Mouse (Mus musculus) stomach, postnatal 0 days (tissue): ENCODE measurements around the gene Myrfl. TPM values are rescaled to one million over a fixed set of nuclear protein-coding genes. Genes with fewer than 3 reads are reported as not detected.

ENCODE experiments used
- ATAC-seq: fragments of 200-750 bp; cut with Nextera tagmentation; 2 replicates; pipeline ENCODE4 v1.8.0; 2017; ENCODE audit not compliant: low FRiP score, low TSS enrichment
- DNase-seq: peaks from one replicate; pipeline ENCODE4 v3.0.0-alpha.2; 2016; ENCODE audit warnings: low spot score
- H3K27ac ChIP-seq: fragments of 300-500 bp; sonication (generic); replicated peaks from 2 replicates; pipeline ENCODE4 v1.5.1; 2014; ENCODE audit warnings: mild to moderate bottlenecking, control low read depth
- H3K27me3 ChIP-seq: fragments of 300-500 bp; sonication (generic); 2 replicates; pipeline ENCODE4 v1.6.1; 2014; ENCODE audit warnings: low read length; ENCODE audit not compliant: control insufficient read depth, insufficient read depth
- H3K36me3 ChIP-seq: fragments of 300-500 bp; sonication (generic); 2 replicates; pipeline ENCODE4 v1.6.1; 2014; ENCODE audit warnings: low read length, mixed read lengths; ENCODE audit not compliant: control insufficient read depth, insufficient read depth
- H3K4me1 ChIP-seq: fragments of 300-500 bp; sonication (generic); replicated peaks from 2 replicates; pipeline ENCODE4 v1.6.1; 2014; ENCODE audit warnings: antibody characterized with exemption; ENCODE audit not compliant: control insufficient read depth, insufficient read depth
- H3K4me2 ChIP-seq: fragments of 300-500 bp; sonication (generic); replicated peaks from 2 replicates; pipeline ENCODE4 v1.6.1; 2014; ENCODE audit warnings: low read depth, mild to moderate bottlenecking, control low read depth, moderate library complexity
- H3K4me3 ChIP-seq: fragments of 300-500 bp; sonication (generic); 2 replicates; pipeline ENCODE4 v1.5.1; 2014; ENCODE audit warnings: low read depth, low read length, control low read depth
- H3K9ac ChIP-seq: fragments of 300-500 bp; sonication (generic); 2 replicates; pipeline ENCODE4 v1.6.1; 2014; ENCODE audit warnings: mild to moderate bottlenecking, low read length, control low read depth, mixed read lengths
- H3K9me3 ChIP-seq: fragments of 300-500 bp; sonication (generic); 2 replicates; pipeline ENCODE4 v1.6.1; 2016; ENCODE audit warnings: low read length; ENCODE audit not compliant: control insufficient read depth
- CTCF ChIP-seq: IDR thresholded peaks from 2 replicates; pipeline ENCODE4 v1.5.1; 2016; ENCODE audit warnings: antibody characterized with exemption, low read depth, mild to moderate bottlenecking, moderate library complexity
- EP300 ChIP-seq: optimal IDR thresholded peaks from 2 replicates; pipeline ENCODE3; 2016; ENCODE audit warnings: antibody characterized with exemption
- whole genome bisulfite sequencing: fragments of 180-500 bp; shearing (Covaris S2); extraction: QIAGEN DNeasy Blood & Tissue Kit; methylation state at CpG from one replicate; pipeline ENCODE4 v1.1.7; 2014; 5-methylcytosine and 5-hydroxymethylcytosine counted together
- polyA plus RNA-seq: library from polyadenylated mRNA; unstranded; fragments of >200 nt; fragmentation: Nextera tagmentation; extraction: Ambion mirVana; gene quantifications from 2 replicates; pipeline ENCODE4 v1.2.1, GENCODE M21; 2015

Gene Myrfl
- 0.02 TPM in 1 of 2 replicates, not detected in the other for polyA plus RNA-seq

DNA sequence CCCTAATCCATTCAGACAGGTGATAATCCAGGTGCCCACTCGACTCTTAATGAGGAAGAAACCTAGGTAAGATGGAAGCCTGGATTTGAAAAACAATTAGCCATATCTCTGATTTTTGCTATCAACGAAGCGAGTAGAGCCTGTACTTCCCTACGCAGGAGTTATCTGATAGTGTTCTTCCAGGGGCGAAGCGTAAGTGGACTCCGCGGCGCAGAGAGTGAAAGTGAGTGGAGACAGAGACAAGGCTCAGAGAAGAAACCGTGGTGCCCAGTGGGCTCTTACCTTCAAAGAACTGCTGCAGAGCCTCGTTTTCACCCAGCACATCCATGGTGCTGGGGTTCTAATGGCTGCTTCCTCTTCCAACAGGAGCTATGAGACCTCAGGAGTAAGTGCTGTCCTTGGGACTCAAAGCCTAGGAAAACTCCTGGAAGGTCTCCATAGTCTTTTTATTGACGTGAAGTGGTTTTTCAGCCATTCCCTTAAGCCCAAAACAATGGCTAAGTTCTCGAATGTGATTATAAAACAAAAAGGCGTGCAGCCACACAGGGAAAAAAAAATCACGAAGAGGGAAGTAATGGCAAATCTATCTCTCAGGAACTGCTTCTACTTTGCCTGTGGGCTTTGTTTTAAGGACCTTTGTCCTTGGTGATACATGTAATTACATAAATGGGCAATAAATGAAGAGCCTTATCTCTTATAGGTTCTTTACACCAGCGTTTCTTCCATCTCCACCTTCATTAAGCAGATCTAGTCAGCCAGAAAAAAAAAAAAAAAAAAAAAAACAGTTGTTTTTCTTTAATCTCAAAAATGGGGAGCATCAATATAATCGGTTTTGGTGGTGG lies at the start of gene Myrfl:
TSS of gene Myrfl (minus strand) at position 584 of the 842 bp plus-strand sequence.
- H3K27me3 ChIP-seq: no peaks in the 10 kb centered on the region
- DNase-seq: no peak
- WGBS: 76% methylated on average over 17 of the region's 17 CpGs
- no peak within 1 kb of the TSS for H3K27ac ChIP-seq
- H3K4me1 ChIP-seq: no peaks in the 10 kb centered on the region
- H3K4me2 ChIP-seq: no peak within 1 kb of the TSS
- H3K4me3 ChIP-seq: no peak within 1 kb of the TSS
- no peak within 1 kb of the TSS for H3K9ac ChIP-seq
- TF ChIP-seq CTCF (no peak), EP300 (no peak)
- ATAC-seq: no peak
- H3K9me3 ChIP-seq: no peaks in the 10 kb centered on the region
- no peaks in the 10 kb centered on the region for H3K36me3 ChIP-seq

DNA sequence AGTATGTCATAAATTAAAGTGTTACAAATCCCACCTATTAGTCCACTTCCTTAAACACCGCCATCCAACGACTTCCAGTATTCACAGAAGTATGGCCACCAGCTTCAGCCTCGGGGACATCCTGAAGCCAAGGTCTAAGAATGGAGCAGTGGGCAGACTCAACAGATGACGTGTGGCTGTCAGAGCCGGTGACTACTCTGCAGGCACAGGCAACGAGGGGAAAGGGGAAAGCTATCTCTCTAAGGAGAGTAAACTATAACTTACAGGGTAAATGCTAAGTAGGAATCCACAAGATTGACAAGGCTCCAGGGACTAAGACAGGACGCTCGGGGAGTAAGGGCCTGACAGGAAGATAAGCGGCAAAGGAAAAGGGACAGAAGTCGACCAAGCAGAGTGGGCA lies 48.2 kb upstream of the Myrfl start:
- no peak for TF ChIP-seq CTCF
- no peak for TF ChIP-seq EP300
- Histone ChIP-seq H3K36me3 (no peaks in the 10 kb centered on the region), H3K4me3 (no peak overlapping the region), H3K4me1 (no peaks in the 10 kb centered on the region), H3K4me2 (no peak overlapping the region), H3K9me3 (no peaks in the 10 kb centered on the region), H3K27ac (no peak overlapping the region), H3K27me3 (no peaks in the 10 kb centered on the region), H3K9ac (no peak overlapping the region)
- no peak for DNase-seq
- WGBS: 59% methylated on average over 10 of the region's 10 CpGs
- no peak for ATAC-seq

DNA sequence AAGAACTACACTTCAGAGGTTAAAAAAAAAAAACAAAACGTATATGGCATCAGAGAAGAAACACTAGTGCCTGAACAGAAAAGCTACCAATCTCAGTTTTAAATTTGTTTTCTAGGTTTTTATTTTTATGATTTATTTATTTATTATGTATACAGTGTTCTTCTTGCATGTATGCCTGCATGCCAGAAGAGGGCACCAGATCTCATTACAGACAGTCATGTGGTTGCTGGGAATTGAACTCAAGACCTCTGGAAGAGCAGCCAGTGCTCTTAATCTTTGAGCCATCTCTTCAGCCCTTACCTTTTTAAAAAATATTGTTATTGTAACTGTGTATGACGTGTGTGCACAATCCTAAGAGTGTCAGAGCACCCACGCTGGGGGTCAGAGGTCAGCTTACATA lies 47.4 kb upstream of the Myrfl start:
- DNase-seq: no peak
- no peak overlapping the region for H3K9ac ChIP-seq
- H3K36me3 ChIP-seq: no peaks in the 10 kb centered on the region
- H3K4me3 ChIP-seq: no peak overlapping the region
- 79% methylated on average over 3 of the region's 3 CpGs for WGBS
- no peaks in the 10 kb centered on the region for H3K9me3 ChIP-seq
- no peak for ATAC-seq
- TF ChIP-seq CTCF: peak; percentile 62
- TF ChIP-seq EP300: no peak
- no peaks in the 10 kb centered on the region for H3K27me3 ChIP-seq
- H3K27ac ChIP-seq: no peak overlapping the region
- no peaks in the 10 kb centered on the region for H3K4me1 ChIP-seq
- no peak overlapping the region for H3K4me2 ChIP-seq

DNA sequence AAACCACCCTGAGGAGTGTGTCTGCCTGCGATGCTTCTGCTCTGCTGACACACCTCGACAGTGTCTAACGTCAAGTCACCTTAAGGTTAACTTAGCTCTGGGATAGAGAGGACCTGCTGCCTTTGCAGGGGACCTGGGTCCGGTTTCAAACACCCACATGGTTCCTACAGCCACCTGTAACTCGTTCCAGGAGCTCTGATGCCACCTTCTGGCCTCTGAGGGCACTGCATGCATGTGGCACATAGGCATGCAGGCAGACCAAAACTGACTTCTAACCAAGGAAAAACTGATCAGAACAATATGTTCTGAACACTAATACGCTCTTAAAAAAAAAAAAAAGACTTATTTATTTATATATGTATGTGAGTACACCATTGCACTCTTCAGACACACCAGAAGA lies 46.3 kb upstream of the Myrfl start:
- ATAC-seq (no peak), DNase-seq (peak; percentile 39)
- WGBS: 92% methylated on average over 6 of the region's 6 CpGs
- Histone ChIP-seq H3K4me3 (no peak overlapping the region), H3K36me3 (no peaks in the 10 kb centered on the region), H3K4me1 (no peaks in the 10 kb centered on the region), H3K9ac (no peak overlapping the region), H3K4me2 (no peak overlapping the region), H3K27me3 (no peaks in the 10 kb centered on the region), H3K9me3 (no peaks in the 10 kb centered on the region), H3K27ac (no peak overlapping the region)
- peak; percentile 56 for TF ChIP-seq CTCF
- no peak for TF ChIP-seq EP300

DNA sequence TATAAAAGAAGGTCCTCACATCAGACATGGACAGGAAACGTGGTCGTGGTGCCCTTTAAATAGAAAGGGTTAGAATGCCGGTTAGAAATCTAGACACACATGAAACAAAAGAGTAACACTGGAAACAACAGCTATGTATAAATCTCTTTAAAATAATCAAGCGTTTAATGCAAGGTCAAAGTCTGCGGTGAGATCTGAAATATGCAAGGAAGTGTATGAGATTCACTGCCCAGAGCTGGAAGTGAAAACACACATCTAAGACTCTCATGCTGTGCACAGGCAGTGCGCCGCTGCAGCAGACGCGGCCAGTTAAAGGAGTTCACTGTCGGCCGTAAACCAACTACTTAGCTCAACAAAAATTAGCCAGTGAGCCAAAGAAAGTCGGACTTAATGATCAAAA lies 38.3 kb upstream of the Myrfl start:
- no peak overlapping the region for H3K27ac ChIP-seq
- H3K4me1 ChIP-seq: no peaks in the 10 kb centered on the region
- H3K27me3 ChIP-seq: no peaks in the 10 kb centered on the region
- no peak overlapping the region for H3K4me3 ChIP-seq
- H3K4me2 ChIP-seq: no peak overlapping the region
- no peak overlapping the region for H3K9ac ChIP-seq
- WGBS: 80% methylated on average over 12 of the region's 12 CpGs
- TF ChIP-seq CTCF (no peak), EP300 (no peak)
- H3K36me3 ChIP-seq: no peaks in the 10 kb centered on the region
- ATAC-seq (no peak), DNase-seq (no peak)
- no peaks in the 10 kb centered on the region for H3K9me3 ChIP-seq

DNA sequence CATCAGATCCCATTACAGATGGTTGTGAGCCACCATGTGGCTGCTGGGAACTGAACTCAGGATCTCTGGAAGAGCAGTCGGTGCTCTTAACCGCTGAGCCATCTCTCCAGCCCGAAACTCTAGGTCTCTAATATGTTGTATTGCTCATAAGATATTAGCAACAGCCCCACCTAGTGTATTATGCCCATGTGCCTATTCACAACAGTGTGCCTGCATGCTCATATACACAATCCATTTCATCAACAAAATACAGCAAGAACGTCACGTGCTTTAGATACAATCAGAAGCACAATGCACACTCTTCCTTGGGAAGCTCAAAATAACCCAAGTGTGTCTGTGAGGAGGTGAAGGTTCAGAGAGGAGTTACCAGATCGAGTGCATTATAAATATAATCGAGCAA lies 37.1 kb upstream of the Myrfl start:
- no peaks in the 10 kb centered on the region for H3K27me3 ChIP-seq
- DNase-seq (no peak), ATAC-seq (no peak)
- H3K36me3 ChIP-seq: no peaks in the 10 kb centered on the region
- 90% methylated on average over 7 of the region's 7 CpGs for WGBS
- no peak overlapping the region for H3K9ac ChIP-seq
- no peak for TF ChIP-seq EP300
- peak; percentile 12; the same call in 1 of the 2 replicates for TF ChIP-seq CTCF
- no peak overlapping the region for H3K4me3 ChIP-seq
- H3K27ac ChIP-seq: no peak overlapping the region
- no peak overlapping the region for H3K4me2 ChIP-seq
- H3K4me1 ChIP-seq: no peaks in the 10 kb centered on the region
- H3K9me3 ChIP-seq: no peaks in the 10 kb centered on the region
